Mouse (Mus musculus): ENCODE measurements around the gene Amy1.
A peak's percentile ranks its signal among the peaks of the same experiment; 100 is the strongest.
"Not testable (repeated sequence)": the region's sequence is repeated elsewhere in the genome, so short reads cannot be mapped to it uniquely, and the experiment has no call there.

Amy1 gene

GRCm38 (mm10) chr3:113606599-113606998, at the start of gene Amy1:
TSS of gene Amy1 (minus strand) at chr3:113606699.
- no peak for DNase-seq (ENCODE audit: low spot score)

- no peak for DNase-seq (ENCODE audit: low spot score)
Measured at GRCm38 (mm10) chr3:113654335-113654734, 47.8 kb upstream of the Amy1 start.

- DNase-seq (ENCODE audit: low spot score) = not testable (repeated sequence)
Measured at GRCm38 (mm10) chr3:113651386-113651785, 44.9 kb upstream of the Amy1 start.

- DNase-seq (ENCODE audit: low spot score) = no peak
Measured at GRCm38 (mm10) chr3:113639545-113639944, 33.0 kb upstream of the Amy1 start.

- no peak for DNase-seq (ENCODE audit: low spot score)
Measured at GRCm38 (mm10) chr3:113634220-113634619, 27.7 kb upstream of the Amy1 start.

GRCm38 (mm10) chr3:113631611-113632010, 25.1 kb upstream of the Amy1 start:
- no peak for DNase-seq (ENCODE audit: low spot score)

GRCm38 (mm10) chr3:113630564-113630963, 24.1 kb upstream of the Amy1 start:
- DNase-seq (ENCODE audit: low spot score) = no peak

- peak; percentile 86 for DNase-seq (ENCODE audit: low spot score)
Measured at GRCm38 (mm10) chr3:113629606-113630359, 23.3 kb upstream of the Amy1 start, which contains the start of gene Rnpc3. TSS of gene Rnpc3 (minus strand) at chr3:113630149.

- DNase-seq (ENCODE audit: low spot score) = no peak
Measured at GRCm38 (mm10) chr3:113590844-113591243, 15.7 kb downstream of the Amy1 start.

- DNase-seq (ENCODE audit: low spot score) = no peak
Measured at GRCm38 (mm10) chr3:113574578-113574977, 31.9 kb downstream of the Amy1 start.

- DNase-seq (ENCODE audit: low spot score) = no peak
Measured at GRCm38 (mm10) chr3:113574138-113574537, 32.4 kb downstream of the Amy1 start.

- no peak for DNase-seq (ENCODE audit: low spot score)
Measured at GRCm38 (mm10) chr3:113572158-113572557, 34.3 kb downstream of the Amy1 start.

GRCm38 (mm10) chr3:113539692-113540091, 66.8 kb downstream of the Amy1 start:
- no peak for DNase-seq (ENCODE audit: low spot score)

GRCm38 (mm10) chr3:113532328-113532727, 74.2 kb downstream of the Amy1 start, which contains the start of gene Amy2a1:
TSS of gene Amy2a1 (minus strand) at chr3:113532428.
- DNase-seq (ENCODE audit: low spot score) = not testable (repeated sequence)

Measured in urinary bladder, postnatal 10 days (tissue).